Mouse (Mus musculus) mouse embryonic stem cell (cell line): ENCODE data around the gene Ugt1a9.

Experiments used
- in situ Hi-C, 2 experiments: fragments of 300-500 bp; cut with MboI; formaldehyde crosslinking; loops; 1 replicate in 1 of 2; 3 replicates in 1 of 2; pipeline ENCODE4 v1.14.3; 2019 to 2020; ENCODE audit warnings: low sequenced_read_pairs in 2 of 2, low pct_unique_long_range_greater_than_20kb in 1 of 2, mixed read lengths in 1 of 2; ENCODE audit not compliant: unreplicated experiment in 1 of 2

The Ugt1a9 gene

DNA sequence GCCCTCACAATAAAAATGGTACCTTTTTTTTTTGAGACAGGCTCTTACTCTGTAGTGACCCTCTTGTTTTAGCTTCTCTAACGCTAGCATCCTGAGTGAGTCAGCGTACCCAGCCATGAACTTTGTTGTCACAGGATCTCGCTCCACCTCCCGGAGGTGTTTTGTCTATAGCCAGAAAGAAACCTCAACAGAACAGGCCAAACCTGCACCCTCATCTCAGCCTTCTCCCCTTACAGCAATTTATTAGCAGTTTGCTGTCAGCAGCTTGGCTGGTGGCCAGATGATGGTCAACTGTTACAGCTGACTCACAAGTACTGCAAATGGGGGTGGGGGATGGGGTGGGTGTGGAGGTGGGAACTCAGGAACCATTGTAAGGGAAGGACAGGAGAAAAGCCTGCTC, 191.7 kb downstream of the Ugt1a9 start:
- in situ Hi-C loops, result no loop called here

DNA sequence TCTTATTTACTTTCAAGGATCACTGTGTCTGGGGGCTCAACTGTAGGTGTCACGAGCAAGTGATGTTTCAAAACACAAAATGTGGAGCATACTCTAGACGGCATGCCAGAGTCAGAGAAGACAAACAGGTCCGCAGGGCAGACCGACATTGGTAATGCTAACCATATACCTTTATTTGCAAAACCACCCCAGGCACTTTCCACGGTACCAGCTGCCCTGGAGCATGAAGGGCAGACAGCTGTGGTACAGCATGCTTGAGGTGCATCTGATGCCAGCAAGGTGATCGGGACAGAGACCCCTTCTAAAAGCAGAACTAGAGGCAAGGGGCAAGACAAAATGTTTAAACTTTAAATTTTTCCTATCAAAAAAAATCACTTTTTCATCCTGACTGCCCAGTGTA, 192.4 kb downstream of the Ugt1a9 start:
- in situ Hi-C loops, result no loop called here

GRCm38 (mm10) chr1:88263778-88264177, 193.2 kb downstream of the Ugt1a9 start:
- in situ Hi-C loops, result no loop called here

DNA sequence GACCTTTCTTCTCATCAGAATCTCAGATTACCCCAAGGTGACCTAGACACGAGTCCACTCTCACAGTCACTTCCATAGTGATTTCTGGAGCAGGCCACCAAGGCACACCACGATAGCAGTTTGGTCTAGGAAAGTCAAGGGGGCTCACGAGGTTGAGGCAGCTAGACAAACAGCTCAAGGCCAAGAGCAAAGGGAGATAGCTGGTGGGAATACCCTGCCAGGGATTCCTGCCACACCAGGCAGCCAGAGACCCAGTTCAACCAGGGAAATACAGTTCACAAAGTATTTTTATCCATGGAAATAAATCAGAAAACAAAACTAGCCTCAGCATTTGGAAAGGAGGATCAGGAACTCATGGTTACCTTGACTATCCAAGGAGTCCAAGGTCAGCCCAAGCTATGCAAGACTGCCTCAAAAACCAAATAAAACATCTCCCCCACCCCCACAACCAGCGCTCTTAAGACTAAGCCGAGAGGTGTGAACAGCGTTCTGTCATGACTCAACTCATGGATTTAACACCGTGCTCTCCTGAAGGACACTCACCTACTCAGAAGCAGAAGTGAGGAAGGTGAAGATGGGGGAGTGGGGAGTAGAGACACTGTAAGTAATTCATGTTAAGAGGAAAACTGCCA, 193.8 kb downstream of the Ugt1a9 start:
- in situ Hi-C loops, result no loop called here

DNA sequence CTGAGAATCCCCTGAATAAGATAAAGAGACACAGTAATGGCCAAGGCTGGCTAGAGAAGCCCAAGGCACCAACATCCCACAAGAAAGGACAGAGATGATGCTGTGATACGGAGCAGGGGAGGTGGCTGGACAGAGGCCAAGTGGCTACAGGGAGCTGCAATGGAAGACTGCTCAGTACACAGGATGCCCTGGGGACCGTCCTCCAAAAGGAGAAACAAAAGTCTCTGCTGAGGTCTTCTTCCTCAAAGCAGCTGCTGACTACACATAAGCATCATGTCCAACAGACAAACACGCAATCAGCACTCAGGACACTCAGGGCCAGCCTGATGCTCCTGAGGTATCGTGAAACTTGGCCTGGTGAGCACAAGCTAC, 194.3 kb downstream of the Ugt1a9 start:
- in situ Hi-C loops, result no loop called here

DNA sequence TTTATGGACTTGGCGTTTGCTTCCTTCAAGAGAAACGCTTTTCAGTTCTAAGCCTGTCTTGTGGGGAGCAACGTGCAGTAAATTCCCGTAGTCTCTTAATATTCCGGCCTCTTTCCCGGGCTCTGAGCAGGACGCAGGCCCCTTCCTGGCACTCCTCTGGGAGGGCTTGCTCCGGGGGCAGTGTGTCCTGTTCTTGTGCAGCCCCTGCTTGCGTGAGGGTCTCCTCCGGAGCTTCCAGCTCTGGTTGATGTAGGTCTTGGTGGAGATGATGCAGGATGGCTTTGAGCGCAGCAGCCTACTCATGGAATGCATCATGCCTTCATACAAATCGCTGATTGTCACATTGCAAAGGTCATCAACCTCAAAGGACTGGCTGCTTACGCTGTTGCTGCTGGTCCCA, 195.5 kb downstream of the Ugt1a9 start:
- in situ Hi-C loops, result no loop called here

GRCm38 (mm10) chr1:88267489-88267888, 196.9 kb downstream of the Ugt1a9 start:
- in situ Hi-C loops, result no loop called here

DNA sequence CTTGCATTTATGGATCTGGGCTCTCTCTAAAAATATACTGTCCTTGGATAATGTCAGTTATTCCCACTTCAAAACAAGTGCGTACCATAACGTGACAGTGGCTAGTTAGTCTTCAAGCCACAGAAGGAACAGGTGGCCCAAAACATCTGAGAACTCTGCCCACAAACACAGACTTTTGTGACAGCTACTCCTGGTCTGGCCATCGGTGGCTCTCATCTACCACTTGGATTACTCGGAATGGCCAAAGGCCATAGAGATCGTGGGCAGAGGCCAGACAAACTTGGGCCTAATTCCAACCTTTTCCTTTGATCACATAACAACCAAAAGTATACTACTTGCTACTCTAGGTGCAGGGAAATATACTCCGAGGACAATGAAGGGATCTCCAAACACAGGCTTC, 197.5 kb downstream of the Ugt1a9 start:
- in situ Hi-C loops, result no loop called here
